Mouse (Mus musculus) left cerebral cortex, postnatal 14 days (tissue): ENCODE measurements around the gene Gm43552. TPM values are rescaled to one million over a fixed set of nuclear protein-coding genes. Genes with fewer than 3 reads are reported as not detected.
"Not testable (repeated sequence)": the region's sequence is repeated elsewhere in the genome, so short reads cannot be mapped to it uniquely, and the experiment has no call there.

Experiments
- DNase-seq, 2 experiments: peaks; one replicate each; pipeline ENCODE4 v3.0.0; 2021 to 2022; ENCODE audit warnings: low spot score in 2 of 2, mixed read lengths in 1 of 2
- intact Hi-C: fragments of 180-260 bp; cut with DNase I; formaldehyde crosslinking; loops from one replicate; pipeline ENCODE4 v1.15.1; 2025
- total RNA-seq, 2 experiments: library from RNA; stranded (reverse); gene quantifications; 2 replicates each; pipeline ENCODE4 v1.2.3; 2021

Gm43552 gene
- total RNA-seq, 2 experiments from 2014 or later, result 3.4 TPM; not detected in 1

DNA sequence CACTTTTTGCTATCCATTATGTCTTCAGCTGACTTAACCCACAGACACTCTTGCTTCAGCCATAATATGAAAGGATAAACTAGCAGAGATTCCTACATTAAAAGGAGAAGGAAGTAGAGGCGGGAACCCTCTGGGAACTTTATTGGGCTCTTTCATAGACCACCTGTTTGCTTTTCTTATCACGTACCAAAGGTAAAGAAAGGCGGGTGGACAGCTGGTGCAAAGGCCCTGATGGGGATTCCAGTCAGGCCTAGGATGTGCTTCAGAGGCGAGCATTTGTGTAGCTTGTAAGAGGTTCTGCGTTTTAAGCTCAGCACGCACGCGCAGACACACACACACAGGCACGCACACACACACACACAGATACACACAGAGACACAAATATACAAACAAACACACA is 8.8 kb upstream of the Gm43552 start:
- intact Hi-C loops, result no loop called here
- DNase-seq, result no peak

DNA sequence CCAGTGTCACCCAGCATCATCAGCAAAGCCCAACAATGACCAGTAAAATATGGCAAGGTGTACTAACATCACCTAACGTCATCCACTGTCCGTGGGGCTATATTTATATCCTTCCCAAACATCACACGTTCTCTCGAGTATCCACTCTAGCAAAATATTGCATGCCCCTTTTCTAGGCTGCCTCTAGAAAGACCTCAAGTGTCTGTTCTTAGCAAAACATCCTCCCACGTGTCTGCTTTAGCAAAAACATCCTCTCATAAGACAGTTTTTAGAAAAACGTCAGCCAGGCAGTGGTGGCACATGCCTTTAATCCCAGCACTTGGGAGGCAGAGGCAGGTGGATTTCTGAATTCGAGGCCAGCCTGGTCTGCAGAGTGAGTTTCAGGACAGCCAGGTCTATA is 7.6 kb upstream of the Gm43552 start:
- intact Hi-C loops, result no loop called here
- no peak for DNase-seq

DNA sequence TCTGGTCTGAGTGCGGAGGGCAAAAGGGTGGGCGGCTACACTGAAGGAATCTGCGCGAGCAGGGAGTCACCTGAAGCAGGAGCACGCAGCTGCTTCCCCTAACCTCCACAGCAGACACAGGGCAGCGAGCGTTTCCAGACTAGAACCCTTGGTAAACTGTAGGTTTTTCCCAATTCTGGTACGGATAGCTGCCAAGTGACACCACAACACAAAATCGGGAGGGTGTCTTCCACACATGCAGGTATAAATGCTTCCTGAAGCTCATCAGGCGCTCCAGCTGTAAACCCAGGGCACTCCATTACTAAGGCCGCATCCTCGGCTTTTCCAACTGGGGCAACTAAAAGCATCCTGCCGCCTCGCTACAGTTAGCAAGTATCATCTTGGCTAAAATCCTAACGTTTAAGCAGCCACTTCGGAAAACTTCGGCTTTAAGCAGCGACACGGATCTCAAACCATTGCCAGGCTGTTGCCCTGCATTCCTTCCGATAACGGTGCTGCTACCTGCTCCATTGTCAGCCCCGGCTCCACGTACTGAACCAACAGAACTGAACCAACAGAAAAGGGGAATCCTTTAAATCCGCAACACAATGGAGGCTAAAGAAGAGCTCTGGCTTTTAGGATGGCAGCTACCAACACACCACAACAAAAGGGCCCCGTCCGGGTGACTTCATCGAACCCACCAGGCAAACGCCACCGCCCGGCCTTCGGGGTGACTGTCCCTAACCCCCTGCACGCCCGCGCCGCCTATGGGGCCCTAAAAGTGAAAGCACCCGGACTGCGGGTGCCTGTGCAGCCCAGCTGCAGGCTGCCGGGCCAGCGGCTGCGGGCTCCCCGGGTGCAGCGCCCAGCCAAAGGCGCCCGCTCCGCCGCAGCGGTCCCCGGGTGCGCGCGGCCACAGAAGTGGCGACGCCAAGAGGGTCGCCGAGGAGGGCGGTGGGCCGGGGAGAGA is 592 bp downstream of the Gm43552 start:
- DNase-seq, result peak; percentile 42 to 58
- intact Hi-C loops, result loop anchor here (2.0 to 5.0 kb wide), 3 partner anchors 45 to 205 kb away; partner anchors contain the start of genes Smim14, Ube2k and Ugdh

DNA sequence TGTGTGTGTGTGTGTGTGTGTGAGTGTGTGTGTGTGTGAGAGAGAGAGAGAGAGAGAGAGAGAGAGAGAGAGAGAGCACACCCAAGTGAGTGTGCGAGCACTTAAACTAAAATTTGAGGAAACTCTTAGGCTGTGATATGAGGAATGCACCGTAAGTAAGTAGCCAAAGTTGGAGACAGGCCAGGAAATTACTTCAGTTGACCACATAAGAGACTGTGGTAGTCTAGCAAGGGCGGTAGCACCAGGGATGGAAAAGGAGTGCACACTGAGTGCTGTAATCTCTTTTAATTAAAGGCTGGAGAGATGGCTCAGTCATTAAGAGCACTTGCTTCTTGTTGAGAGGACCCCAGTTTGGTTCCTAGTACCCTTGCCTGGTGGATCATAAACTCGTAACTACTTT is 2.8 kb downstream of the Gm43552 start:
- DNase-seq, result no peak
- intact Hi-C loops, result loop anchor here (5.0 kb wide), 1 partner anchor 53 kb away; the partner anchor contains the start of gene Ugdh

DNA sequence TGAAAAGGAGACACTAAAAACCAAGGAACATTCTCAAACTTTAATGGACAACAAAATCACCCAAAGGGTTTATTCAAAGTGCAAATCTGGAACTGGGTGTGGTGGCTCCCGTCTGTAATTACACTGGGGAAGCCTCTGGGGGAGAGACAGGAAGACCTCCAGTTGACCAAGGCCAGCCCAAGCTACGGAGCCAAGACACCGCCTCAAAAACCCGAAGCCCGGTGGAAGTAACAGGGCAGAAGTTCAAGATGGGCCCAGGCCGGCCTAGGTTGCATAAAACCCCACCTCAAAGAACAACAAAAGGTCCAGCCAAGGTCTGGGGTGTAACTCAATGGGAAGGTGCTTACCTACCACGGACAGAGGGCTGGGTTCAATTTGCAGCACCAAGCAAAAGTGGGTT is 3.9 kb downstream of the Gm43552 start:
- no peak for DNase-seq
- intact Hi-C loops, result no loop called here

DNA sequence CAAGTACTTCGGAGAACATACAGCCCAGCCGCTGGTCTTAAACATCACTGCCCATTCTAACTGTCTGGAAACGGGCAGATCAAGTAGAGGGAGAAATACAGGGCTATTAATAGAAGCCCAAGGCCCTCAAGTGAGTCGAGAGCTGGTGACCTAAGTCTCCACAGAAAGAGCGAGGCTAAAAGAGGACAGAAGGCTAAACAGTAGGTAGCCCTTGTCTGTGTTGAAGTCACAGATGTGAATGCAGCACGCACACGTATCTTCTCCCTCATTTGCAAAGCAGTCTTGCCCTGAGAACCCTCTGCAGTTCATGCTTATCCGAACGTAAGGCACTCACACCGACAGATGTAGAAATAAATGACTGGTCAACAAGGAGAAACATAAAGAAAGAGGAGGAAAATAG is 5.3 kb downstream of the Gm43552 start:
- DNase-seq, result no peak
- intact Hi-C loops, result no loop called here

DNA sequence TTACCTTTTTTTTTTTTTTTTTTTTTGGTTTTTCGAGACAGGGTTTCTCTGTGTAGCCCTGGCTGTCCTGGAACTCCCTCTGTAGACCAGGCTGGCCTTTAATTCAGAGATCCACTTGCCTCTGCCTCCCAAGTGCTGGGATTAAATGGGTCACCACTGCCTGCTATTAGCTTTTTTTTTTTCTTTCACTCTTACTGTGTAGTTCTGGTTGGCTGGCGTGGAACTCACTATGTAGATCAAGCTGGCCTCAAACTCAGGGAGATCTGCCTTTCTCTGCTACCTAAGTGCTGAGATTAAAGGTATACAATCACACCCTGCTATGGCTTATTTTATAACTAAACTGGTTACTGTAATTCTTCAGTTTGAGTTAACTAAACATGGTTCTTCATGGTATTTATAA is 6.1 kb downstream of the Gm43552 start:
- DNase-seq, result no peak
- intact Hi-C loops, result no loop called here

DNA sequence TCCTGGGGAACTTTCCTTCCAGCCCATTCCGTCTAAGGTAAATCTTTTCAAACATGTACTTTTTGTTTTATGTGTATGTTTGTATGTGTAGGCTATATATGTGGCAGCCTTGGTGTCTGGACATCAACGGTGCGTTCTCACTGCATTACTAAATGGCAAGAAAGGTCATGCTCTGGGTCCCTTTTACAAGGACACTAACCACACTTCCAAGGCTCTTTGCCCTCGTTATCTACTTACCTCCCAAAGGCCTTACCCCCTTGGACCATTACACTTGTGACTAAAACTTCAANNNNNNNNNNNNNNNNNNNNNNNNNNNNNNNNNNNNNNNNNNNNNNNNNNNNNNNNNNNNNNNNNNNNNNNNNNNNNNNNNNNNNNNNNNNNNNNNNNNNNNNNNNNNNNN is 9.6 kb downstream of the Gm43552 start:
- intact Hi-C loops, result no loop called here
- no peak for DNase-seq

DNA sequence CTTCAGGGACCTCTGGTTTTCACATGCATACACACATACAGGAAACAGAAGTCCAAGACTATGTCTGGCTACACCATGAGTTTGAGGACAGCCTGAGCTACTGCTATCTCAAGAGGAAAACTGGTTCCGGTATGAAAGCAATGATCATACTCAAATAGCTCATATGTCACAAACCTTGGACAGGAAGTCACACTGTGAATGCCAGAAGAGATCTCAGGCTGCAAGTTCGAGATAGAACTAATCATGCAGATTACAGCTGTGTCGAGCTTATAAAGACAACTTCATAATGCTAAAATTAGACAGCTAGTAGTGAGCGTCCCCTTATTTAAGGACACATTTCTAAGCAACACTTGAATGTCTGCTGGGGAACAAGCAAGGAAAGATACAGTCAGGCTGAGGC is 12.1 kb downstream of the Gm43552 start:
- no peak for DNase-seq
- intact Hi-C loops, result no loop called here

DNA sequence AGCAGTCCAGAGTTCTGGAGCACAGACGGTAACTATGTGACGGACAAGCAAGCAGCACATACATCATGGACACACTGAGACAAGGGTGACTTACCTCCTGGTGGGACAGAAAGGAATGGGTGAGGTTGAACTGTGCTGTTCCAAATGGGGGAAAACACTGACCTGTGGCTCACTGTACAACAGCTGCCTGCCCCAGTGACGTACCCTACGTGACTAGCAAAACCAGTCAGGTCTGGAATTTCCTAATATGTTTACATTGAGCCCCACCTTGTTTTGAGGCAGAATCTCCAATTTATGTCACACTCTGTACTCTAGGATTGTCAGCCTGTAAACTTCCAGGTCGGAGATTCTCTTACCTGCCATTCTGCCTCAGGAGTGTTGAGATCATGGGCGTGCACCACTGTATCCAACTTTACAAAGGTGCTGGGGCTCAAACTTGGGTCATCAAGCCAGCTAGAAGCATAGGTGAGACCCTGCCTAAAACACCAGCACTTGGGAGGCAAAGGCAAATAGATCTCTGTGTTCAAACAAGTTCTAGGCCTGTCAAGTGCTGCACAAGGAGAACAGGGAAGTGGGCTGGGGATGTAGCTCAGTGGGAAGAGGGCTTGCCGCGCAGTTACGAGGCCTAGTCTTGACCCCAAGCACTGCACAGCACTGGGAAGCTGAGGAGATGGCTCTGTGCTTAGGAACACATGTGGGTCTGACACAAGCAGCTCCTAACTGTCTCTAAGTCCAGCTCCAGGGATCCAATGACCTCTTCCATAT is 12.8 kb downstream of the Gm43552 start:
- DNase-seq, result no peak
- intact Hi-C loops, result no loop called here

DNA sequence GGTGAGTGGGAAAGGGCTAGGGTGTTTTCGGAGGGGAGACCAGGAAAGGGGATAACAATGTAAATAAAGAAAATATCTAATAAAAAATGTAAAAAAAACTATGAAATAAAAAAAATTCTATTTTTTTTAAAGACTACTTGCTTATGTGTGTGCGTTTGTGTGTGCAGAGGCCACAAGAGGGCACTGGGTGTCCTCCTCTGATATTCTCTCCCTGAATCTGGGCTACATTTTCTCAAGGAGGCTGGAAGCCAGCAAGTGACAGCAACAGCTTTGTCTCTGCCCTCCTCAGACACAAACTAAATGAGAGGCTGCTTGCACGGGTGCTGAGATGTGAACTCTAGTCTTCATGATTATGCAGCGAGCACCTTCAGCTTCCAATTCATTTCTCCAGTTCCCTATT is 14.4 kb downstream of the Gm43552 start:
- intact Hi-C loops, result no loop called here
- no peak for DNase-seq

DNA sequence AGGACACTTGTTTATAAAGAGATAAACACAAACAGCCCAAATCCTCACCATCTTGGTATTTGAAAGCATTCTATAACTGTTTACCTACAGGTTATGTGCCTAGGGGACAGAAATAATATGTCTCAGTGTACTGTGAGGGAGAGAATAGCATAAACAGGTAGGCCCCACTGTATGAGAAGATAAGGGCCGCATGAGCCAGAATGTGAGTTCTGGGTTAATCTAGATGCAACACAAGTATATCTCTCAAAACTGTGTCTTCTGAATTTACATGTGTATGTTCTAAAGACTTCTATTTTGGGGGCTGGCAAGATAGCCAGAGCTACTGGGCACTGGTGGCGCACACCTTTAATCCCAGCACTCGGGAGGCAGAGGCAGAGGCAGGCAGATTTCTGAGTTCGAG is 15.9 kb downstream of the Gm43552 start:
- DNase-seq, intact Hi-C loops: not testable (repeated sequence)

DNA sequence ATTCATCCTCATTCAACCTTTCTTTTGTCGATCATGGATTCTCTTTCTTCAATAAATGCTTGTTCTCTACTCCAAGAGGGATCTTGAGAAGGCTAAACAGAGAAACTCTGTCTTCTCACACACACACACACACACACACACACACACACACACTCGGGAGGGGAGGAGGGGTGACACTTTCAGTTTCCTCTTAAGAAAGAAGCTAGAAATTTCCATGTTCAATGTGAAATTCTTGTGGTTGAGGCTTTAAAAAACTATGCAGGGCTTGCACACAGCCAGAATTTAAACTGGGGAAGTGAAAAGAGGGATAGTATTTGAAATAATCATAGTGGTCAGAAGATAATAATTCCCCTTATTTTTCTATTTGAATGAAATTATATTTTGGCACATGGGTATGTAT is 16.8 kb downstream of the Gm43552 start:
- intact Hi-C loops, result no loop called here

DNA sequence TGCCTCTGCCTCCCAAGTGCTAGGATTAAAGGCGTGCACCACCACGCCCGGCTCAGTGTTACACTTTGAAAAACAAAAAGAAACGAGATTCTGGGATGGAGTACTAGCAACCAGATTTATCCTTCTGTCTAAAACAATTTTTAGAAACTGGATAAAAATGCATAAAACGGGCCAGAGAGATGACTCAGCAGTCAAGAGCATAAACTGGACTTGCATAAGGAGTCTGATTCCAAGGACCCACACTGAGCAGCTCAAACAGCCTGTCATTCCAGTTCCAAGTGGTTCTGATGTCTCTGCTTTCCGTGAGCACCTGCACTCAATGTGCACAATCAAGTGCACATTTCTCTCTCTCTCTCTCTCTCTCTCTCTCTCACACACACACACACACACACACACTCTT is 22.9 kb downstream of the Gm43552 start:
- intact Hi-C loops, result no loop called here
- DNase-seq, result peak; percentile 44 to 67

More for the DNA sequence above, 16.8 kb downstream of the Gm43552 start:
- DNase-seq, result peak in 1 of 2 experiments; percentile 38

DNA sequence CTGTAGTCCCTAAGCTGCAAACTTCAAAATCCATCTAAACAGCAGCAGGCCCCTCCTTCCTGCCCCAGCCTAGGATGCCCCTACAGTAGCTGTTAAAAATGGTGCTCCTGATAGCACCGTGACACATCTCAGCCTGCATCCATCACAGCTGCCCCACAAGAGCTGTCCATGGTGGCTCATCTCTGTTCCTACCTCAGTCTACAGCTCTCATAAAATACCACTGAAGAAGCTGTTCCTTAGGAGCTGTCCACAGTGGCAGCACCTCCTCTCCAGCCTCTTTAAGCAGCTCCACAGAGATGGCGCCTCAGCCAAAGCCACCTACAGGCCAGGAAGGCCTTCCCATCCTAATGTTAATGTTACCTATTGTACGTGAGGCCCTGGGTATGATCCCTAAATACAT is 25.7 kb downstream of the Gm43552 start:
- no peak for DNase-seq
- intact Hi-C loops, result no loop called here

DNA sequence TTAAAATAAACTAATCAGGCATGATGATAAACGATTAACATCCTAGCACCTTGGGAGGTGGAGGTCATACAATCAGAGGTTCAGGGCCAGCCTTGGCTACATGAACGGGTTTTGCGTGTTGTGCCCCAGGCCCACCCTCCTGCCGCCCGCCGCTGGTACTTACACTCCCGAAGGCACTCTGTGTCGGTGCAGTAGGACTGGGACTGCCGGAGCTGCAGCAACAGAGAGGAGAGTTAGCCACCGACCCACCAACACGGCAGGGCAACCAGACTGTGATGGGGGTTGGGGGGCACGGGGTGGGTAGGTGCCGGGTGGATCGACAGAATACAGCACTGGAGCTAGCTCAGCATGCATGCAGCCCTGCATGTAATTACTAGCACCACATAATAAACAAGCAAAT is 32.3 kb downstream of the Gm43552 start:
- DNase-seq, result no peak
- intact Hi-C loops, result no loop called here

DNA sequence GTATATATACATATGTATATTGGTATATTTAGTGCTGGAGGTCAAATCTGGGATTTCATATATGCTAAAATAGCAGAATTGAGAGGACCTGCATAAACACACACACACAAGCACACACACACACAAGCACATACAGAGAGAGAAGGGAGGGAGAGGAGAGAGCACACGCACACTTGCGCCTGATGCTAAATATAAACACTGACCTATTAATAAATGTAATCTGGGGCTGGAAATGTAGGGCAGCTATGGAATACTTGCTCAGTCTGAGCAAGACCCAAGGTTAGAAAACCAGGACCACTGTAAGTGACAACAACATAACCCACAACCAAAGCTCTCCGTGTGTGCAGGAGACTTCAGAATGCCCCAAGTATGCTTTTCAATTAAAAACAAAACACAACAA is 33.2 kb downstream of the Gm43552 start:
- DNase-seq, result no peak
- intact Hi-C loops, result no loop called here

DNA sequence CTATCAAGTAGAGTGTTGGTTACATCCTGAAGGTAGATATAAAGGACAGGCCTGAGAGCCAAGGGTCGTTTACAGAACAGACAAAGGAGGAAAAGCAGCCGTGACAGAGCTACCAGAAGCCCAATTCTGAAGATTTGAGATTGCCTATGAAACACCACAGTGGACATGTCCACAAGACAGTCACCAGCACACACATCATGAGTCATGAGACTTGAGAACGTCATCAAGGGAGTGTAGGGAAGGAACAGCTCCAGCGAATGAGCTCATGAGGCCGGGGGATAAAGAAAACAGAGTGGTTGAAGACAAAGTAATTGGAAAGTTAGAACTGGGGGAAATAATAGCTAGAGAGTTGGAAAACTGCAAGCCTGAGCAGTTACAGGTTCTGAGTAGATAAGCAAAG is 34.8 kb downstream of the Gm43552 start:
- intact Hi-C loops, result no loop called here
- DNase-seq, result no peak

DNA sequence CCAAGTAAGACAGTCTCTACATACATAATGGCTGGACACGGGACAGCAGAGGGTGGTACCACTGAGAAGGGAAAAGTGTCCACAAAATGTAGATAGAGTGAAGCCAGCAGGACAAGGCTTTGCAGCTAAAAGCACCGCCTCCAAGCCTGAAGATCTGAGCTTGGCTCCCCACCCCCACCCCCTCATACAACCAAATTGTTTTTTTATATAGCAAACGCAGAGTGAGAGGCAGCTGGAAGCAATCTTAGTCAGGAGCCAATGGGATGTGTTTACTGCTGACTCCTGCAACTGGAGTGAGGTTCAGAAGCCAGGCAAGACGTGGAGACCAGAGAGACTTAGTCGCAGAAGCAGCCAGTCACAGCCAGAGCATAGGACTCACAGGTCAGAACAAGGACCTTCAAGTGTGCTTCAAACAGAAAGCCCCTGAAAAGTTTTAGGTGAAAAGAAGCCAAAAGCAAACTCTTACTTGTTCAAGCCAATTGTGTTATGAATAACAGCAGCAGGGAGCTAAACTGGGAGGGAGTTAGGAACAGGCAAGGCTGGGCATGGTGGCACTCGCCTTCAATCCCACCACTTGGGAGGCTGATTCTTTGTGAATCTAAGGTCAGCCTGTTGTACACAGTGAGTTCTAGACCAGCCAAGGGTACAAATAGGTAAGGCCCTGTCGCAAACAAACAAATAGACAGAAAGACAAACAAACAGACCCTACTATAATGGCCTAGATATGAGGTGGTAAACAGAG is 35.4 kb downstream of the Gm43552 start:
- no peak for DNase-seq
- intact Hi-C loops, result no loop called here

DNA sequence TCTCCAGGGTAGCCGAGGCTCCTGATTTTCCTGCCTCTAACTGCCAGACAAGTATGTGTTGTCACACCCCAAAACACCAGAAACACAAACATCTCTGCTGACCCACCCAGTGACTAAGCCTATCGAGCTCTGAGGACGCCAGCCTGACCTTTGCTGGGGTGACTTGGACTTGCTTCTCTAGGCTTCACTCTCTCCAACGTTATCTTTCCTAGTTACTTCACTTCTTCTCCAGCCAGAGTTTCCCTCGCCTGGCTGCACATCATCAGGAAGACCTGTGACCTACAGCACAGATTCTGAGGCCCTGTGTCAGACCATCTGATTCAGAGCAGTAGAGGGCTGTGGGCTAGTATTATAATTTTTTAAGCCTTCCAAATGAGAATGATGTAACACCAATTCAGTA is 37.9 kb downstream of the Gm43552 start:
- DNase-seq, result no peak
- intact Hi-C loops, result no loop called here
